Mouse (Mus musculus) spleen, embryonic (tissue): ENCODE results near the gene Mapk9.

Source experiments
- CTCF ChIA-PET: fragments of 350-600 bp; sonication (Branson Sonifier 250); formaldehyde crosslinking; loops from one replicate; lab custom pipeline; 2022; lab: Charles Lee

Mapk9 gene

DNA sequence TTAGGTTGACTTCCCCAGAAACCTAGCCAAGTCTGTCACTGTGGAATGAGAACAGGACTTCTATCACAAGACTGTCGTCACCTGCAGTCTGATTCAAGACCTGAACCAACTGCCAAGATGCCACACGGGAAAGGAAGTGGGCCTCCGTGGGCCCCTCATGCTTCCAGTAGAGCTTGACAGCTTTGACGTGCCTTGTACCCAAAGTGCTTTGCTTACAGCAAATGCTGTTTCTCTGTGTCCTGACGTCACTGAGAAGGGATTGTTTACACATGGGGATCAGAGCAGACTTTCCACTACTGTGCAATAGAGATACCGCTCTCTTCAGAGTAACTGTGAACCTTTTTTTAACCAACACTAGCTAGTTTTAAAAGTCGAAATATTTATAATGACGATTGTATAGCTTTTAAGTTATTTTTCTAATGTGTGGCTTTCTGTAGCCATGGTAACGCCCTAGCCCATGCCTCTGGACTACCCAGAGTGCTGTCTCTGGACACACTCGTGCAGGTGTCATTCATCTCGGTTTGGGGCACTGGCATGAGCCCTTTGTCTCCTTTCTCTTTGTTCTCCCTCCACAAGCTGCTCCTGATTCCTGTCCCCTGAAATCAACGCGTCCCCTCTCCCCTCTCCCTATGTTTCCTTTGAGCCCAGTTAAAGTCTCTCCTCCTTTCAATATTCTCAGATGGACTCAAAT is 8.7 kb upstream of the Mapk9 start:
- CTCF ChIA-PET = interaction anchor here (0.6 kb wide), 1 partner anchor 156 kb away, joined by 6 read pairs; no protein-coding TSS in a partner anchor

DNA sequence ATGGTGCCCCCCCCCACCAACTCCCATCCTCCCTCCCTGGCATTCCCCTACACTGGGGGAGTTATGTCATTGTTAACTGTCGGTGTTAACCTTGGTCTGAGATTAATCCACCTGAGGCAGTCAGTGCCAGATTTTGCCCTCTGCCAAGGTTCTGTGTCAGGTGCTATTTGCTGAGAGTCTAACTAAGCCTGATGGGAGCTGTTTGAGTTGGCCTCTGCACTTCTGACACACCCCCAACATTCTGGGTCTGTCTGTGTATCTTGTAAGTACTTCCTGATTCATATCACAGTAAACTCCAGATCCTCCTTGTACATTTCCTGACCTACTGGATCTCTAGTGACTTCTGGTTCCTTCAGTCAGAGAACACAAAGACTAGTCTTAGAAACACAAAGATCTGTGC is 5.9 kb upstream of the Mapk9 start:
- CTCF ChIA-PET = no interaction called here

GRCm38 (mm10) chr11:49841886-49842285 is 4.7 kb upstream of the Mapk9 start:
- CTCF ChIA-PET = no interaction called here

DNA sequence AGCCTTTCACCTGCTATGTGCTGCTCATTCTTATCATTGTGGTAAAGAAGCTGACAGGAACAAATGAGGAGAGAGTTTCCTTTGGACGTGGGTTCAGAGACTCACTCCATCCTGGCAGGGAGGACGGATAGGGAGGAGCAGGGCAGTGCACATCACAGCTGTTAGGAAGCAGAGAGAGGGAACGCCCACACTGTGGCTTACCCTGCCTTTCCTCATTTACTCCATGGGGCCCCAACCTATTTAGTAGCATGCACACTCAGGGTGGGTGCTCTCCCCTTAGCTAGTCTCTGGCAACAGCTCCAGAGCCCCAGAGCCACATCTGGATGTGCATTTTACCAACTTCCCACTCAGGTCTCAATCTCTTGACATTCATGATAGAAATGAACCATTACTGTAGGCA is 3.8 kb upstream of the Mapk9 start:
- CTCF ChIA-PET = no interaction called here

DNA sequence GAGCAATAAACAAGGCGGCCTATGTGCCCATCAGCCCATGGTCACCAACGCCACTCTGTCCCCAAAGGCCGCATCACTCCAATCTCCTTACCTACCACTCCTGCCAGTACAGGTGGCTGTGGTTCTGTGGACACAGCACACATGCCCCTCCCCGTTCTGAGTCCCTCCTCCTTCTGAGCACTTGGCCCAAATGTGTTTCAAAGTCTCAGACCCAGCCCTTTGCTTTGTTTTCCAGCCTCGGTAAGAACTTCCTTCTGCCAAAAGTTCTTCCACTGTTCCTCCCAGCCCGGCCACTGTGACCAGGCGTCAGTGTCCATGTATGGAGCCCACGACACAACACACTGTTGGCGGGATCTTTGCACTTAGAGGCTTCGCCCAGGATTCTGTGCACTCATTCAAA is 2.2 kb upstream of the Mapk9 start:
- CTCF ChIA-PET = interaction anchor here (0.6 to 0.7 kb wide), 2 partner anchors 75 to 1012 kb away, joined by 3 to 7 read pairs; no protein-coding TSS in a partner anchor

GRCm38 (mm10) chr11:49844969-49845368 is 1.6 kb upstream of the Mapk9 start:
- CTCF ChIA-PET = interaction anchor here (0.6 to 0.7 kb wide), 3 partner anchors 24 to 1013 kb away, joined by 3 to 7 read pairs (median 3); no protein-coding TSS in a partner anchor

GRCm38 (mm10) chr11:49845958-49846357 is 593 bp upstream of the Mapk9 start:
- CTCF ChIA-PET = interaction anchor here (0.5 kb wide), 1 partner anchor 196 kb away, joined by 7 read pairs; no protein-coding TSS in a partner anchor

GRCm38 (mm10) chr11:49847071-49847810 is 690 bp downstream of the Mapk9 start:
- CTCF ChIA-PET = no interaction called here

DNA sequence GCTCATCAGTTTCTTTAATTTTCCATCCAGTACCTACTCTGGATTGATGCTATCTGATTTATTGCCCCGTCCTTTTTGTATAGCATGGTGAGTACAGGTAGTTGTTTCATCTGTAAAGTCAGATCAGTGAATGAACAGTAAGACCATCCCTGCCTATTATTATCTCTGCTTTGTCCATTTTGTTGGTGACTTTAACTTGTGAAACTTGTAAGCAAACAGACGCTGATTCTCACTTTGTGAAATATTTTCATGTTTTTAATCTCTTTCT is 1.2 kb downstream of the Mapk9 start:
- CTCF ChIA-PET = interaction anchor here (0.6 kb wide), 1 partner anchor 207 kb away, joined by 10 read pairs; no protein-coding TSS in a partner anchor

GRCm38 (mm10) chr11:49848080-49848815 is 1.7 kb downstream of the Mapk9 start:
- CTCF ChIA-PET = interaction anchor here (0.6 to 0.9 kb wide), 2 partner anchors 23 to 207 kb away, joined by 3 to 10 read pairs; no protein-coding TSS in a partner anchor

GRCm38 (mm10) chr11:49850331-49850730 is 3.8 kb downstream of the Mapk9 start:
- CTCF ChIA-PET = no interaction called here

DNA sequence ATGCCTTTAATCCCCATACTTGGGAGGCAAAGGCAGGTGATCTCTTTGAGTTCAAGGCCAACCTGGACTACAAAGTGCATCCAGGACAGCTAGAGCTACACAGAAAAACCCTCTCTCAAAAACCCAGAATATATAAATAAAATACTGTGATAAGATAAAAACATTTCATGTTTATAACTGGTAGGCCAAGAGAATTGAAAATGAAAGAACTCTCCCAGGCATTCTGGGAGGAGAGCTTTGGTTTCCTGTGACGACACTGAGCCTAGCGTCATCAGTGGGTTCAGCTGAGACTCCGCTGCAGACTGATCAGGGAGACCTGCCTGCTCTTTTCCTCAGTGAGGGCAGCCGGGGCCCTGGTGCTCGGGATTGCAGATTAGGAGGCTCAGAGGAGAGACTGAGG is 8.6 kb downstream of the Mapk9 start:
- CTCF ChIA-PET = no interaction called here

DNA sequence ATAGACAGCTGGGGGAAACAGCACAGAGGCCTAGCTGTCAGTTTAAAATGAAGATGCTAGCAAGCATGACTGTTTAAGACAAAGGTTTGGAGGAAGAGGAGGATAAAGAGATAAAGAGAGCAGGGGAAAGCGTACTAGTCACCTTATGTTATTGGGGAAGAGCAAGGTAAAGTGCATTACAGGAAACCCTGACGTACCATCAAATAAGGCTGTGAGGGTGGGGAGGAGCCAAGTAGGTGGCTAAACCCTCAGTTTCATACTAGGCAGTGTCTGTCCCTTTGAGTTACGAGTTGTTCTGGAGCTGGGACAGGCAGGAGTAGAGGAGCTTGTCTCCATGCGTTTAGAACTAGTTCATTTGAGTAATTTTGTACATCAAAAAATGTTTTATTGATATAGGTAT is 14.6 kb downstream of the Mapk9 start:
- CTCF ChIA-PET = no interaction called here

- CTCF ChIA-PET = no interaction called here
Measured at GRCm38 (mm10) chr11:49863926-49864325, 17.4 kb downstream of the Mapk9 start.

GRCm38 (mm10) chr11:49867320-49867719 is 20.8 kb downstream of the Mapk9 start:
- CTCF ChIA-PET = no interaction called here

DNA sequence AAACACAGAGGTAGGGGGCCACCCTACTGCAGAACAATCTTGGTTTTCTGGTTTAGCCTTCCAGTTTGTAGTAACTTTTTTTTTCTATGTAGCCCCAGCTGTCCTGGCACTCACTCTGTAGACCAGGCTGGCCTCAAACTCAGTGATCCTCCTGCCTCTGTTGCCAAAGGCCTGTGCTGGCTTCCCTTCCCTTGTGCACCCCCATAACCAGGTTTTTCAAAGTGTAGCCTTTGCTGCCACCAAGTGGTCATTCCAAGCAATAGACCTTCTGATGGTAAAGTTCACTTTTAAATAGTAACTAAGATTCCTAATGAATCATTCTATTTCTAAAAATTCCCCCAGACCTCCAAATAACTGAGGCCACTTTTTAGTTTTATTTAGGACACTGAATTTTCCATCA is 23.2 kb downstream of the Mapk9 start:
- CTCF ChIA-PET = interaction anchor here (0.6 to 0.9 kb wide), 2 partner anchors 45 to 220 kb away, joined by 5 to 11 read pairs; no protein-coding TSS in a partner anchor

- CTCF ChIA-PET = no interaction called here
Measured at GRCm38 (mm10) chr11:49871914-49872313, 25.4 kb downstream of the Mapk9 start.

DNA sequence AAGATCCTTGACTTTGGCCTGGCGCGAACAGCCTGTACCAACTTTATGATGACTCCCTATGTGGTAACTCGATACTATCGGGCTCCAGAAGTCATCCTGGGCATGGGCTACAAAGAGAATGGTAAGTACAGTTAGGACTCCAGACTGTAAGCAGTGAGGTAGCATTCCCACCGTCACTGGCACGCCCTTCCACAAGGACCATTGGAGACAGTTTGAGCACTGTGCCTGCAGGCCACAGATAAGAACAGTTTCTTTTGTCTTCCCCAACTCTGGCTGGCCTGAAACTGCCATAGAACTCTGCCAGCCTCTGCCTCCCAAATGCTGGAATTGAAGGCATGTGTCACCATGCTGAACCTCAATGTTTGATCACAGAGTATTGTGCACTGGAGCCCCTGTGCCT is 26.2 kb downstream of the Mapk9 start:
- CTCF ChIA-PET = no interaction called here

GRCm38 (mm10) chr11:49876948-49877817 is 30.6 kb downstream of the Mapk9 start:
- CTCF ChIA-PET = no interaction called here

GRCm38 (mm10) chr11:49879950-49880642 is 33.5 kb downstream of the Mapk9 start:
- CTCF ChIA-PET = no interaction called here

DNA sequence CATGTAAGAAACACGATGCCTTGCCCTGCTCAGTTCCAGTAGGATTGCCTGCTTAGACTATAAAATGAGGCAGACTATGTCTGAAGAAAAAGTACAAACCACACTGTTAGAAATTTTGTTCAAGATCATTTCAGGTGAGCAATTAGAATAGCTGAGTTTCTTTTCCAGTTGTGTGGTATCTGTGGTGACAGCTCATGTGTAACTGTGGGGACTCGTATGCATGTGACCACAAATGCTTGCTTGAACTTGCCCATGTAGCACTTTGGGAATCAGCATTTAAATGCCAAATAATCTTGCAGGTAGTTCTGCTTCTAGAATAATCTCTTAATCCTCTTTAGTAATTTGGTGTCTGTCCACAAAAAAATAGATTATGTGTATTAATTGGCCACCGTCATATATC is 36.8 kb downstream of the Mapk9 start:
- CTCF ChIA-PET = no interaction called here
